Mouse (Mus musculus) gastrocnemius, postnatal 36 days (tissue): Measurements from ENCODE around the gene Fcgr3. TPM values are rescaled to one million over a fixed set of nuclear protein-coding genes. Genes with fewer than 3 reads are reported as not detected.

ENCODE experiments used
- DNase-seq, 2 experiments: peaks; one replicate each; pipeline ENCODE4 v3.0.0; 2022
- intact Hi-C: fragments of 180-260 bp; cut with DNase I; formaldehyde crosslinking; loops from one replicate; pipeline ENCODE4 v1.15.1; 2025
- total RNA-seq, 2 experiments: library from RNA; stranded (reverse); gene quantifications; 2 replicates each; pipeline ENCODE4 v1.2.3; 2021

Gene Fcgr3
- total RNA-seq, 2 experiments from 2014 or later, result 2.6 to 4.6 TPM

GRCm38 (mm10) chr1:171061566-171061965 lies 3.2 kb downstream of the Fcgr3 start:
- no peak for DNase-seq

DNA sequence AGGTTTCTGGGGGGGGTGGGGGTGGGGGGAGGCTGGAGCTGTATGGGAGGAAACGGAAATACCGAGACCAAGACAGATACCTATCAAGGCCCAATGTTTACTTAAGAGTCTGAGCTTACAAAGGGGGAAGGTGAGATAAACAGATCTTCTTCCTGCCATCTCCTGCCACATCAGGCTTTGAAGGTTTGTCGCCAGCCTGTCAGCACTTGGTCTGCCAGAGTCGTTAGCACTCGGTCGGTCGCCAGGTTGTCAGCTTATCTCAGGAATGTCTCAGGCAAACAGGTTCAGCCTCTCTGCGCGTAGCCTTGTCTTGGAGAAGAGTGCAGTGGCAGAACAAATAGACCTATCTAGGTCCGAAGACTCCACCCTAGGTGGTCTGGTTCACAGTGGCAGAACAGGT lies 4.3 kb downstream of the Fcgr3 start:
- DNase-seq, result no peak
- intact Hi-C loops, result no loop called here

More at GRCm38 (mm10) chr1:171061566-171061965, 3.2 kb downstream of the Fcgr3 start:
- intact Hi-C loops, result no loop called here

DNA sequence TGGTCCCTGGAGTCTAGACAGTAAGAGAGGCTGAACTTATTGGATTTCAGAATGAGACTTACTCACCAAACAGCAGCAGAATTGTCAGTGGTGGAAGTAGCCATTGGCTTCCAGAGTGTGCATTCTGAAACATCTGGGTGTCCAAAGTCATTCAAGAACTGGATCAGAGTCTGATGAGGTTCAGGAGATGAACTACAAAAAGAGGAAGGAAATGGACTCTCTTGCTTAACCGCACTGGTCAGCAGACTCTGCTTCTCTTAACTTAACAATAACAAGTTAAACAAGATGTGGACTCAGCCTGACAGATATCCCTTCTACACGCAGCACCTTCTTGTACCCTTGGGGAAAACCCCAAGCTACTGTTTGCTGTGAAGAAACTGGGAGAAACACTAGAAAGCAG lies 5.5 kb downstream of the Fcgr3 start:
- intact Hi-C loops, result no loop called here

GRCm38 (mm10) chr1:171057253-171057652 lies 7.5 kb downstream of the Fcgr3 start:
- no peak for DNase-seq
- intact Hi-C loops, result no loop called here

More for the DNA sequence above, 5.5 kb downstream of the Fcgr3 start:
- no peak for DNase-seq

- intact Hi-C loops, result no loop called here
- no peak for DNase-seq
Measured at GRCm38 (mm10) chr1:171053305-171053704, 11.4 kb downstream of the Fcgr3 start.

DNA sequence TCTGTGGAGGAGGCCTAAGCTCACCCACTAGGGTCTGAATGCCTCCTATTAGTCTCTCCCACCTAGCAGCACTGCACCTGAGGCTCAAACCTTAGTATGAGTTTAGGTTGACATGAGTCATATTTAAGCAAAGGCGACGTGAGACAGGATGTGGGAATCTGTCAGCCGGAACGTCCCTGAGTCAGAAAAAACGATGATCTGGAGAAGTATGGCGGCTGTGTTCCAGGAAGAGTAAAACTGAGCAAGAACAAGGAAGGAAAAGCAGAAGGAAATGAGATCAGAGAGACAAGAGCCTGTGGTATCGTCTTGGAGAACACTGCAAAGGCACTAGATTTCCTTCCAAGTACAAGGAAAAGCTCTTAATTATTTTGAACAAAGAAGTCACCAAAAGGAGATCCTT lies 14.0 kb downstream of the Fcgr3 start:
- intact Hi-C loops, result no loop called here

GRCm38 (mm10) chr1:171049263-171049662 lies 15.5 kb downstream of the Fcgr3 start:
- intact Hi-C loops, result no loop called here
- no peak for DNase-seq

More for the DNA sequence above, 14.0 kb downstream of the Fcgr3 start:
- no peak for DNase-seq

- no peak for DNase-seq
- intact Hi-C loops, result no loop called here
Measured at GRCm38 (mm10) chr1:171046501-171046900, 18.2 kb downstream of the Fcgr3 start.

- intact Hi-C loops, result no loop called here
- DNase-seq, result no peak
Measured at GRCm38 (mm10) chr1:171045079-171045465, 19.7 kb downstream of the Fcgr3 start.

DNA sequence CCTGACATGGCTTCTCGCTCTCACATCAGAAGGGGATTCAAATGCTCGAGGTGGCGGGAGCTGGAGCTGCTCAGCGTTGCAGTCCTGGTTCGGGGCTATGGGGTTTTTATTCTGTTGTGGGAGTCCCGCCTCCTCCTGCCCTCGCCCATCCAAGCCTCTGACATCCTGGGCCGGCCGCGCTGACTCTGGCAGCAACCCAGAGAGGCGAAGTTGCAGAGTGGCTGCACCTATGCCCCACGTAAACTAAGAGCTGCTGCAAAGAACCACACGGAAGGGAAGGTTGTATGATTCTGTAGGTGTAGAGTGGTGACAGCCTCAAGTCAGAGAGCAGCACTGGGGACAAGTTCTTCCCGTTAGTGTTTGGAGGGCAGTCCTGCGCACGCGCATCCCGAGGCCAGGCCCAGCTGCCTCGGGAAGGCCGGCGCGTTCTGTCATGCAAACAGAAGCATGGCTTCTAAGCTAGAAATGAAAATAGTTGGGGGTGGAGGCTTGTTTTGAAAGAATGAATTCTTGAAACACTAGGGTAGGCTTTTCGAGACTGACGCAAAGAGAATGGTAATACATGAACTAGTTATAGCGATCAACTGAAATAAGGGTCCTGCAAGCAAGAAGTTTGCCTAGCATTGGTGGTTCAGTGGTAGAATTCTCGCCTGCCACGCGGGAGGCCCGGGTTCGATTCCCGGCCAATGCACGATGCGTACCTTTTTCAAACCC lies 20.2 kb downstream of the Fcgr3 start:
- intact Hi-C loops, result no loop called here
- DNase-seq, result peak; percentile 82 to 88

DNA sequence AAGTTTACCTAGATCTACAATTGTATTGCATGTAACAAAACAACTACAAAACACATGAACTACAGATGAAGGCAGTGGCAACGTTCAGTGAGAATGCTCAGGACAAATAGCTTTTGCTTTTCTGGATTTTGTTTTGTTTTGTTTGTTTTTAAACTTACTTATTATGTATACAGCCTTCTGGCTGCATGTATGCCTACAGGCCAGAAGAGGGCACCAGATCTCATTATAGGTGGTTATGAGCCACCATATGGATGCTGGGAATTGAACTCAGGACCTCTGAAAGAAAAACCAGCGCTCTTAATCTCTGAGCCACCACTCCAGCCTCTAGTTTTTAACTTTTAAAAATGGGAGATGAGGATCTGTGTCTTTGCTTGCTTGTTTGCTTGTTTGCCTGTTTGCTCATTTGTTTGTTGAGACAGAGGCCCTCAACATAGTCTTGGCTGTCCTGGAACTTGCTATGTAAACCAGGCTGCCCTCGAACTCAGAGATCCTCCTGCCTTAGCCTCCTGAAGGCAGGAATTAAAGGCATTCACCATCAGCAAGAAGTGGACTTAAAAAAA lies 21.1 kb downstream of the Fcgr3 start:
- DNase-seq, result no peak
- intact Hi-C loops, result no loop called here

- no peak for DNase-seq
- intact Hi-C loops, result loop anchor here (2.0 to 10.0 kb wide), 2 partner anchors 63 to 375 kb away; partner anchors contain the start of genes Tstd1 and Usf1
Measured at GRCm38 (mm10) chr1:171039880-171040279, 24.9 kb downstream of the Fcgr3 start.

DNA sequence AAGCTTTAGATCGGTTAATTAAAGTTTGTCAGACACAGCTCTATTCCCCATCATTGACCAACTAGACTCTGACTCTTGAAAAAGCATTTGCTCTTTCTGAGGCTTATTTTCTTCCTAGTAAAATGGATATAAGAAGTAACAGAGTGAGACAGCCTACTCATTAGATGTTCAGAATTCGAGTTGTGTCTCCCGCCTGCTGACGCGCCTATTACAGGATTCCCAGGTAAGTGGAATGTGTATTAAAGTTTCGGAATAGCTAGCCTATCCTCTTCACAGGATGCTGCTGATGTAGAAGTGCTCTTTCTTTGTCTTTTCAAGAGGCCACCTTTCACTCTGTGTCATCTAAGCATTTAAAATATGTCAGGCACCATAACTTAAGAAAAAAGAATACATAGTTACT lies 25.6 kb downstream of the Fcgr3 start:
- DNase-seq, result no peak
- intact Hi-C loops, result loop anchor here (2.0 to 10.0 kb wide), 2 partner anchors 64 to 376 kb away; partner anchors contain the start of genes Tstd1 and Usf1

DNA sequence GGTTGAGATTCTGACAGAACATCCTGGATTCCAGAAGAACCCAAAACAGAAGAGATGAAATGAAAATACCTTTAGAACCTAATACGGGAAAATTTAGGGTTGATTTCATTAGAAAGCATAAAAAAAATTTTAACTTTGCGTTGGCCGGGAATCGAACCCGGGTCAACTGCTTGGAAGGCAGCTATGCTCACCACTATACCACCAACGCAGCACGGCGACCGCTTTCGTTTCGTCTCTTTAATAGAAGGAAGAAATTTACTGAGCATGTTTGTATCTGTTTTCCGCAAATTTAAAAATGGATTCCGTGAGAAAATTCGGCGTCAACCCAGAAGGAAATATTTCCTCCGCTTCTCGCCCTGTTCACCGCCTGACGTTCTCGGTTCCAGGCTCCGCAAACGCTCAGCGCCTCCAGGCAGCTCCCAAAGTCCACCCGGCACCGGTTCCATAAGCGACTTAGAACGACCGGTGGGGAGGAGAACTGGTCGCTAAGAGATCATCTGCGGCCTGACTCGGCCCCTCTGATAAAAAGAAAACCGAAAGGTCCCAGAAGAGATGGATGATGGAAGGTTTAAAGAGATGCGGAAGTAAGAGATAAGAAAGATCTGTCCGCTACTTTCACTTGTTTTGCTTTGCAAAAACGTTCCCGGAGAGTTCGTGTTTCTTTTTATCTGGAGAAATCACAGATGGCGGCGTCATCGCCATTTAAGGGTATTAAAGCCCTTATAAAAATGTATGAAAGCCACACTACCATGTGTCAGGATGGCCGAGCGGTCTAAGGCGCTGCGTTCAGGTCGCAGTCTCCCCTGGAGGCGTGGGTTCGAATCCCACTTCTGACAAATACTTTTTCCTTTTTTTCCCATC lies 26.6 kb downstream of the Fcgr3 start:
- intact Hi-C loops, result loop anchor here (2.0 to 10.0 kb wide), 2 partner anchors 65 to 377 kb away; partner anchors contain the start of genes Tstd1 and Usf1
- DNase-seq, result peak; percentile 68 to 72

DNA sequence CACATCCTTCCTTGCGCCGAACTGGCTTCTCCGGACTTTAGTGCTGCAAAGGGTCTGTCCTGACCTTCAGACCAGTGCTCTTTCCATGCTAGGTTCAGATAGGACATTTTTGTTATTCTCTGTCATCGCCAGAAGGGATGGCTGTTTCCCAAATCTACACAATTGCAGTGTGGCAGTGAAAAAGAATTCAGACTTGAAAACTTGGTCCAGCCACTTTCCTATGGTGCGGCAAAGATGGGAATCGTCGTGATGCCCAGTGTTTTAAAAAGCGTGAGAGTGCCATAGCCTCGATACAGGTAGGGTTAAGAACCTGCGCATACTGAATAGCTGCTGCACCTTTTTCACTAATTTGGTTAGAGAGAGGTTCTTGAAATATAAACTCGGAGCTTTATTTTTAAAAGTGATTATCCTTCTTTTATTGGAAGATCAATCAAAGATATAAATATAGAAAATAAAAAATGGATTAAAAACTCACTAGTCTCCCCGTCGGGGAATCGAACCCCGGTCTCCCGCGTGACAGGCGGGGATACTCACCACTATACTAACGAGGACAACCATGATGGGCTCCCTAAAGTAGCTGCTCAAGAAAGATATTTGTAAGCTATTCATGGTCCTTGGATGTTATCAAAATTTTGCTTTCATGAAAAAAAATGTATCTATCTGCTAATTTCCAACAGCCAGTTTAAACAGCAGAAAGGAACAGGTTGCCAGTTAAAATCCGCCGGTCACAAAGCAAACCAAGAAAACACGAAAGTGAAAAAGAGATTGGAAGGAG lies 28.0 kb downstream of the Fcgr3 start:
- intact Hi-C loops, result loop anchor here (10.0 kb wide), 1 partner anchor 378 kb away; the partner anchor contains the start of genes Tstd1 and Usf1
- peak; percentile 36 to 53 for DNase-seq

- no peak for DNase-seq
- intact Hi-C loops, result loop anchor here (10.0 kb wide), 1 partner anchor 379 kb away; the partner anchor contains the start of genes Tstd1 and Usf1
Measured at GRCm38 (mm10) chr1:171035611-171036010, 29.1 kb downstream of the Fcgr3 start.

DNA sequence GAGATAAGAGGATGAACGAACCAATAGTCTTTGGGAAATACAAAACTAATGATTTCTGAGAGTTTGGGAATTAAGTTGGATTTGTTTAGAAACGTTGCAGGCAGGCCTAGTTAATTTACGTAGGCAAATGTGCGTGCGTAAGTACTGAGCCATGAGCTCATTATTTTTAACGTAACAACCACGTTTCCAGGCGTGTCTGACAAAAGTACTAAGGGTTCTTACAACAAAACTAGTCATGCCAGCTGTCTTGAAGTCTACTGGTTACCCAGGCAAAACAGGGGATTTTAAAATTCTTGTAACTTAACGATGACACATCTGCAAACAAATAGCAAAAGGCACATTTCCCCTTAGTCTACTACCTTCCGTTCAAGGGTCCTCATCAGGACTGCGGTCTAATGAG lies 30.5 kb downstream of the Fcgr3 start:
- DNase-seq, result no peak
- intact Hi-C loops, result loop anchor here (10.0 kb wide), 1 partner anchor 381 kb away; the partner anchor contains the start of genes Tstd1 and Usf1

DNA sequence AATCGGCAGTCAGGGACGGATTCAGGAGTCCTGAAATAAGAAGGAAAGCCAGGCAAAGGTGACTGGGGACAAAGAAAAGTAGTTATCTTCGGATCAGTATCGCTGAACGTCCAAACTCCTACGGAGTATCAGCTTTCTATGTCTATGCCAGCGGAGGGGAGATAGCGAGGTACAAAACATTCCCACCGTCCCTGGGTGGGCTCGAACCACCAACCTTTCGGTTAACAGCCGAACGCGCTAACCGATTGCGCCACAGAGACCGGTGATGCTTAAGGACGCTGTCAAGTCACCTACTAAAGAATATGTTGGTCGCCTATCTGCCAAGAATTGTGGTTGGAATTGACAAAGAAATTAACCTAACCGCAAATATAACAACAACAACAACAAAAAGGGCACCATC lies 31.0 kb downstream of the Fcgr3 start:
- intact Hi-C loops, result loop anchor here (10.0 kb wide), 1 partner anchor 381 kb away; the partner anchor contains the start of genes Tstd1 and Usf1
- peak; percentile 67 to 78 for DNase-seq

DNA sequence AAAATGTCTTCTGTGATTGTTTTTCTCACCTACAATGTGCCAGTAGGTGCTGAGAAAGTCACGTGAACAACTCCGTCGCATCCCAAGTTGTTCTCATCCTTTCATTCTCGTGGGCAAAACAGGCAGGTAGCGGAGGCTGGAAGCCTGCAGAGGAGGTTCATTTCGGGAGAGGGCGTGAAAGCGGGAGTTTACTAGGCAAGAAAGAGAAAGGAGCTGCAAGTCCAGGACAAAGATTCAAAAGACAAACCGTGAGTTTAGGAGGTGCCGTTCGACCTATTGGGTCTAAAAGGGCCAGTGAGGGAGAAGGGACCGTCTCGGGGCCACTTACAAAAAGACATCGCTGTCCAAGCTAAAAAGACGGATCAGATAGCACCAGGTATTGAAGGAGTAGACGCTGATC lies 31.5 kb downstream of the Fcgr3 start:
- intact Hi-C loops, result loop anchor here (10.0 kb wide), 1 partner anchor 382 kb away; the partner anchor contains the start of genes Tstd1 and Usf1
- DNase-seq, result no peak

GRCm38 (mm10) chr1:171032691-171033090 lies 32.0 kb downstream of the Fcgr3 start:
- no peak for DNase-seq
- intact Hi-C loops, result loop anchor here (10.0 kb wide), 1 partner anchor 382 kb away; the partner anchor contains the start of genes Tstd1 and Usf1
